Mouse (Mus musculus): ENCODE measurements around the gene Sos1. TPM values are rescaled to one million over a fixed set of nuclear protein-coding genes. Genes with fewer than 3 reads are reported as not detected.

Sos1 gene
- polyA plus RNA-seq, 1 experiment, result 14.2 TPM

DNA sequence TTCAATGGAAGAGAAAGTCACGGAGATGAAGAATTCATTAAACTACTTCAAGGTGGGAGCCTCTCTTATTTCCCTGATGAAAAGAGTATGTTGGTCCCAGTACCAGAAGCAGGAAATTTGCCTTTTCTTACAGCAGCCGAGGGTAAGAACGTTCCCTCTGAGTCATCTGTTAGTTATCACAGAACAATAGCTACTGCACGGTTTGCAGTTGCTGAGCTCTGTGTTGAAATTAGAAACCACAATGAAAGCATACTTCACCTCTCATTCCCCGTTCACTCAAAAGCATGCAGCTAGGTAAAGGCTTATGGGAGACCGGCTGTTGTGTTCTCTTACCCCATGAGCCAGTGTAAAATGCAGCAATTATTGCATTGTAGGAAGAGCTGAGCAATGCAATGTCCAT, 133.0 kb downstream of the Sos1 start:
- Histone ChIP-seq H3K27ac (ENCODE audit: insufficient read depth, low read length) (no peak overlapping the region), H3K4me3 (ENCODE audit: insufficient read depth, low read length) (no peak overlapping the region), H3K4me1 (ENCODE audit: control insufficient read depth, insufficient read depth, low read length) (peaks cover 1% of the 10 kb centered on the region; the same call in 1 of the 2 replicates)
- no peak for TF ChIP-seq POLR2A (IDR thresholded peaks at IDR 0.05; ENCODE audit: extremely low read depth, insufficient read depth, low read length)
- no peak for TF ChIP-seq CTCF (IDR thresholded peaks at IDR 0.05; ENCODE audit: extremely low read depth, insufficient read depth, low read length)

DNA sequence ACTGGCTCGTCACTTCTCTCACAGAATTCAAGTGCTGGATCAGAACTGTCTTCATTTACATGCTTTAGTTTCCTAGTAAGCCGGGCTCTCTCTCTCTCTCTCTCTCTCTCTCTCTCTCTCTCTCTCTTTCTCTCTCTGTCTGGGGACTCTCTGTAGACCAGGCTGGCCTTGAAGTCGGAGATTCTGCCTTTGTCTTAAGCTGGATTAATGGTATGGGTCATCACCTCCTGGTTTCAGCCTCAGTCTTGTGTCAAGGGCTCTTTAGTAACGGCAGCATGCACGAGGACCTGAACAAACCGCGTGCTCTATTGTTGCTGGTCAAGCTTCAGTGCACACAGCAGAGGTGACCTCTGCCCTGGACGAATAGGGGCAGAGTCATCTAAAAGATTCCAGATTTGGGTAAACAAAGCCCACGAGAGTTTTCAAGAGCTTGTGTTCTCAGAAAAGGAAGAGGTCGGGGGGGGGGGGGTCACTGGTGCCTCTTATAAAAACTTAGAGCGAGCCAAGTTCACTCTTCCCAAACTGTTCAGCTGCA, 133.6 kb downstream of the Sos1 start:
- no peak overlapping the region for H3K27ac ChIP-seq (ENCODE audit: insufficient read depth, low read length)
- TF ChIP-seq CTCF (IDR thresholded peaks at IDR 0.05; ENCODE audit: extremely low read depth, insufficient read depth, low read length), result no peak
- TF ChIP-seq POLR2A (IDR thresholded peaks at IDR 0.05; ENCODE audit: extremely low read depth, insufficient read depth, low read length), result no peak
- no peak overlapping the region for H3K4me3 ChIP-seq (ENCODE audit: insufficient read depth, low read length)
- peaks cover 1% of the 10 kb centered on the region; the same call in 1 of the 2 replicates for H3K4me1 ChIP-seq (ENCODE audit: control insufficient read depth, insufficient read depth, low read length)

DNA sequence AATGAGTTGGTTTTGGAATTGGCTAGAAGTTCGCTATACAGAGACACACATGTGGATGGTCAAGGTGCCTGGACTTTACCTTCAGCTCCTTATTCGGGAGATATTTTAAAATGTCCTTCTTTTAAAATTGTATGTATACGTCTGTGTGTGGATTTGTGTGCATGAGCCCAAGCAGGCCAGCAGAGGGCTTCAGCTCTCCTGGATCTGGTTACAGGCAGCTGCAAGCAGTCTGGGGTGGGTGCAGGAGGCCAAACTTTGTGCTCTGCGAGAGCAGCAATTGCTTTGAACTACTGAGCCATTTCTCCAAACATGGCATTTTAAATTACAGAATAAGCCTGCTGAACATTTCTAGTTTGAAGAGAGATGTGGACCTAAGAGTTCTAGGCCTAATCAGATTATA, 135.0 kb downstream of the Sos1 start:
- no peak overlapping the region for H3K4me3 ChIP-seq (ENCODE audit: insufficient read depth, low read length)
- H3K4me1 ChIP-seq (ENCODE audit: control insufficient read depth, insufficient read depth, low read length), result peaks cover 1% of the 10 kb centered on the region; the same call in 1 of the 2 replicates
- TF ChIP-seq POLR2A (IDR thresholded peaks at IDR 0.05; ENCODE audit: extremely low read depth, insufficient read depth, low read length) (no peak), CTCF (IDR thresholded peaks at IDR 0.05; ENCODE audit: extremely low read depth, insufficient read depth, low read length) (no peak)
- no peak overlapping the region for H3K27ac ChIP-seq (ENCODE audit: insufficient read depth, low read length)

Other genes starting within 250 kb of the Sos1 start
- gene Morn2, start 190.2 kb downstream of the Sos1 start, polyA plus RNA-seq (2012; rRNA removed), result 30.4 and 33.2 TPM in 2 replicates
- gene Dhx57, start 190.0 kb downstream of the Sos1 start, polyA plus RNA-seq (2012; rRNA removed), result 31.7 and 32.5 TPM in 2 replicates
- 2.4 and 2.8 TPM in 2 replicates for gene Arhgef33, start 173.0 kb downstream of the Sos1 start, polyA plus RNA-seq (2012; rRNA removed)
- gene Gm10190, start 106.9 kb downstream of the Sos1 start, polyA plus RNA-seq (2012; rRNA removed), result not detected in 2 replicates
- 12.4 and 14.0 TPM in 2 replicates for gene Cdkl4, start 97.4 kb upstream of the Sos1 start, polyA plus RNA-seq (2012; rRNA removed)
- 46.7 and 49.4 TPM in 2 replicates for gene Map4k3, start 248.0 kb upstream of the Sos1 start, polyA plus RNA-seq (2012; rRNA removed)